In the genomic region with DNA sequence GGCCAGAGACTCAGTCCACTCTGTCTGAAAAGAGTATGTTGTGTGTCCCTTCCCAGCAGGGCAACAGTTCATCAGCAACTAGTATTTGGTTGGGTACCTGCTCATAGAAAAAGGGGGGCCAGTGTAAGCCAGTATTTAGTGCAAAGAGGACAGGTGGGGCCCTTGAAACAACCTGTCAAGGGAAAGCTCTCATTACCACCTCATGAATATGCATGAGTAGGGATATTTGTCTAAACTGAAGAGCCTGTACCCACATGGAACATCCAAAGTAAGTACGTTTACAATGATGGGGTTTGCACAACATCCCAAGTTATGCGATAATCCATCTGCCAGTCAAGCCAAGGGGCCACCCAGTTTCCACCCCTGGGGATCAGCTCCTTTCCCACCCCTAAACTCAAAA, we compare ENCODE assay signal across 14 mouse cellular contexts. TPM values are rescaled to one million over a fixed set of nuclear protein-coding genes. Genes with fewer than 3 reads are reported as not detected.
"Had no signal": no experiment of that assay in that cellular context is flagged by ENCODE, and none has a peak within 500 bp of the region (broad histone marks: within the 10 kb centered on the region; RNA-seq: fewer than 3 reads in every experiment).

No protein-coding gene starts in this region.

- DNase-seq: heart, postnatal 10 days; heart, postnatal 14 days; heart, postnatal 4 days; kidney, adult 11 months; kidney, adult 18-20 months; kidney, adult 2 months; kidney, adult 8-10 months; kidney, adult 9 months; kidney, postnatal 10 days; kidney, postnatal 14 days; kidney, postnatal 25 days; kidney, postnatal 36 days; kidney, postnatal 4 days had no signal

RNA-seq across cellular contexts. Expression of gene Tspan11, which starts 47.9 kb away (rescaled TPM):
- total RNA-seq: hematopoietic stem cell, adult 5-6 weeks had no signal
